Mouse (Mus musculus) mesoderm, embryonic 11.5 days (tissue): ENCODE data around the gene Arl4a.

Experiments used
- DNase-seq: peaks from one replicate; pipeline ENCODE4 v3.0.0-alpha.2; 2012; ENCODE audit warnings: low read depth, low spot score

Gene Arl4a

DNA sequence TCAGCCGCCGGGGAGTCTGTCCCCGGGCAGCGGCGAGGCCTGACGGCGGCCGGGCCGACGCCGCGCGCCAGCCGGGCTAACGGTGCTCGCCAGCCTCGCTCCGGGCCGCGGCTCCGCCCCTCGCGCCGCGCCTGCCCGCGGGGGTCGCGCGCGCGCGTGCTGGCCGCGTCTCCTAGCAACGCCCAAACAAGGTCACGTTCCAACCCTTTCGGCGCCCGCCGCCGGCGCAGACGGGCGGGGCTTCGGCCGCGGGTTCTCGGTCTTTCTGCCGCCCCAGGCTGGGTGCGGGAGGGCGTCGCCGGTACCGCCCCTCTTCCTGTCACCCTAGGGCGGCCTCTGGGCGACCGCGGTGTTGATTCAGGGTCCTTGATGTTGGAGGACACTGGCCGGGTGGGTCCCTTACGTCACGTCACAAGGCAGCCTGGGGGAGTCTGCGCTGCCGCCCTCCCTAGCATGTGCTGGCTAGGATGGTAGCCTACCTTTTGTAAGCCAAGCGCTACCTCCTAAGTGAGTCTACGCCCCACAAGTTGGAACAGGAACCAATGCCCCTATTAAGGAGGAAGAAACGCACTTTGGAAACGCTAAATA lies at the start of gene Arl4a:
Arl4a (minus strand) TSS at position 150 of the 588 bp plus-strand sequence.
- DNase-seq: peak; percentile 91

DNA sequence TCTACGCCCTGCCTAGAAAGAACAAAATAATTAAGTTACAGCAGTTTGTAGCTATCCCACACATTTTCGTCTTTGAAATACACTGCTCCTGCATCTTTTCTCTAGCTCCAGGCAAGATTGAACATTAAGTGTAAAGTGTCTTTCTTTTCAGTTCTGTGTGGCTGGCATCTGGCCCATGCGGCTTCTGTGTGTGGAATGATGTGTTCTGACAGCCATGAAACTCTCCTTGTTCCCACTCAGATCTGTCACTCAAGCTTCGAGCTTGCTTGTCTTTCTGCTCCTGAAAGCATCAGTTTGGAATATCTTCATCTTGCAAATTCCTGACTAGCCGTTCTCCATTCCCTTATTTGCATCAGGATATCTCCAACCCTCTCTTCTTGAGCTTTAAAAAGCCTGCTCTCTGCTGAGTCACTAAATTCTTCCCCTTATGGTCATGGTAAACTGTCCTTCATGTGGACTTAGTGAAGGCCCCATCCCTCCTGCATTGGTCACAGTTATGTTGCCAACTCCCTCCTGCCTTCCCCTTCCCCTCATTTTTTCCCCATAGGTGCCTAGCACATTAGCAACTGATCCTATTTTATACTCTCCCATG lies 48.0 kb upstream of the Arl4a start:
- DNase-seq: no peak

DNA sequence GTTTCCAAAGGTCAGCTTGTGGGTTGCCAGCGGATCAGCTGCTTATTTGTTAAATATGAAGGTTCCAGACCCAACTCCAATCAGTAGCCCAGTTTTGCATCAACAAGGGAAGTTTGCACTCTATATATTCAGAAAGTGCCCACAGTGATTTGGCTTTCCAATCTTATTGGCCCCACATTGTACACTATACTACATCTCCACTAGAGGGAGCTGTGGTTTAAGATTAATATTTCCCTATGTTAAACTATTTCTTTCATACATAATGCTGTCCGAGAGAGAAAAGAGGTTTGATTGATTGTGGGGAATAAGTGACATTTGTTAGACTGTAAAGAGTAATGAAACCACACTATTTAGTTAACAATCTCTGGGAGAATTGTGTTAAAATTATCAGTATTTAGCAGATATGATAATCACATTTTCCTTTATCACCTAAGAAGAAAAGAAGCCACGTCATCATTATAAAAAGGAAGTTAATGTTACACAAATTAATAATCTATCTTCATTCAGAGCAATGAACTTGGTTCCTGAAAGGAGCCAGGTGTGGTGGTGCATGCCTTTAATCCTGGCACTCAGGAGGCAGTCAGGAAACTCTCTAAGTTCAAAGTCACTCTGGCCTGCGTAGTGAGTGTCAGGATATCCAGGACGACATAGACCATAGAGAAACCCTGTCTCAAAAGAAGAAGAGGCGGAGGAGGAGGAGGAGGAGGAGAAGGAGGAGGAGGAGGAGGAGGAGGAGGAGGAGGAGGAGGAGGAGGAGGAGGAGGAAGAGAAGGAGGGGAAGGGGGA lies 44.8 kb upstream of the Arl4a start:
- DNase-seq: peak; percentile 35

DNA sequence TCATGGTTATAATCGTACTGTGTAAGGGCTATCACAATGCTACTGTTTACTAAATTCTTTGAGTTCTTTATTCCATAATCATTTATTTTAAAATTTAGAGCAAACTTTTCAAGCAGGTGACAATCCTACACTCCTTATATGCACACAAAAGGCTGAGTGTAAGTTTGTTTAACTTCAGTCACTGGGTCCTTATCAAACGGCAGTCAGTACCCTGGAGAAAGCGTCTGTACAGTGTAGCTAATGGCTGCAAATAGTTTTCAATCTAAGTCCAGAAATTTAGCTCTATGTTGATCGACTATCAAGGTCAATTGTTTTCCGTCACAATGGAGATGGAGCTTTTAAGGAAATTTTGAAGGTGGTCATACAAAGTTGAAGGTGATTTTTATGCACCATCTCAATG lies 44.2 kb upstream of the Arl4a start:
- no peak for DNase-seq

DNA sequence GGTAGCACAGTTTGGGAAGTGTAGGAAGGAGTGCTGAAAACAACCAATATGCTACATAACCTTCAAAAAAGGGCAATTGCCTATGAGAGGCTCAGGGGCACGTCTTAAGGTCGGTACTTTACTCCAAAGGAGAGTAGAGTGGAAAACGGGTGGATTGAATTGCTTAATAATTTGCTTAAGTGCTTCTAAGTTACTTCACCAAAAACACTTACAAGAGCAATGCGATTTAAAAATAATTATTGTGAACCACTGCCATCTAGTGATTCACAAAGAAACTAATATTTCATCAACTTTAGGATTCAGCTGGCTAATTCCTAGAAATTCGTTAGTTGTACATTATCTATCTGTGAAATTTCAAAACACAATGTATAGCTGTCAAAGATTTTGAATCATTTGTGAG lies 35.8 kb upstream of the Arl4a start:
- no peak for DNase-seq

DNA sequence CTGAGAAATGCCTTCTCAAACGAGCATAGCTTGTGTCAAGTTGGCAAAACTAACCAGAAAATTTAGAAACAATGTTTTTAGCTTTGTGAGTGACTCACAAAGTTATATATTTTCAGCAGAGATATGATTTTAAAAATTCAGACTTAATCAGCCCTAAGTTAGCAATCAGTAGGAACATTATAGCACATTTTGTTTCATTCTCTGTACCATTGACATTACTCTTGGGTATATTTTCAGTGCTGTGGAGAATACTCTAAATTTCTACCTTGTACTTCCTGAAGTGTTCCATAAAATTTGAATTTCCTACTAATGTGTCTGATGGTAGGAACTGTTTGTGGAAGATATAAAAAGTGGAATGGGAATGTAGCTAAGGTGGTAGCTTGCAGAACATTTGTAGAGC lies 9.2 kb upstream of the Arl4a start:
- no peak for DNase-seq

DNA sequence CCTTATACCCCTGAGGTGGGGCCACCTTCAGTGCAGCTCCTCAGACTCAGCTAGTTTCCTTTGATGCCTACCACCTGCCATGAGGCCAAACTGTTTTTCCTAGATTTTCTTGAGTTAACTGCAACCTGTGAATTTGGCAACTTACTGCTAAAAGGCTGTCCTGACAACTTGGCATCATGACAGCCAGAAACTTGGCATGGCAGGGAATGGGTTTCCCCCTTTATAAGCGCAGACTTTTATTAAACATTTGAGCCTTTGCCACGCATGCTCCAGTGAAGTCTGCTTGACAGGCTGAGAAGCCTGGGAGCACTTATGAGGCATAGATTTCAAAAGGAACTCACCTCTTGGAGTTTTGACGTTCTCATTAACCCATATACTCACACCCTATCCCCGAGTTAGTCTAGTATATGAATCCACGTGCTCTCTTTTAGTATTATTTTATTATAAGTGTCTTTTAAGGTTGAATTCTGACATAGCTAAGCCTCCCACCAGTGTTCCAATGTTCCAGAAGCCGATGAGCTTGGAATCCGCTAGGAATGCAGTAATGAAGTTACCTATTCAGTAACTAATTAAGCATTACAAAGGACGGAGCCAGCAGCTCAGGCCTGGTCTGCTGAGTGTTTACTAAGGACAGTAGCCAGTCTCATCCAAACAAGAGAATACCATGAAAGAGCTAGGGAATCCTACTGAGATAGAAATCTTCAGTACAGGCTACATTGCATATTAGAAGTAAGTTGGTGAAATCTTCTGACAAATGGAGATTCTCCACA lies 6.2 kb upstream of the Arl4a start:
- DNase-seq: no peak

DNA sequence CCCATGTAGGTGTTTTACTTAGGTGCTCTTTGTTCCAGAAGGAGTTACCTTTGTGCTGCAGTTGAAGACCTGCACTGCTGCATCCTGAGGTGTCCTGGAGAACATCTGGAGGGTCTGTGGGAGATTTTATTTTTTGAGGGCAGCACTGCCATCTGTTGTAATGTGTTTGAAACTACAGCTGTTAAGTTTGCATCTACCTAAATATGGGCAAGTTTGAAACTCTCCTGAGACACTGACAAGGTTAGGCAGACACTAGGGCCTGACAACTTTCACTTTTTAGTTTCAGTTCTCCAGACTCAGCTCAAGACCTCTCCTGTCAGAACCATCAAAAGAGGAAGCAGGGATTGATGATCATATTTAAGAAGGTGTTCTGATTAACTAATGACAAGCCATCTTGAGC lies 2.2 kb upstream of the Arl4a start:
- DNase-seq: peak; percentile 64

DNA sequence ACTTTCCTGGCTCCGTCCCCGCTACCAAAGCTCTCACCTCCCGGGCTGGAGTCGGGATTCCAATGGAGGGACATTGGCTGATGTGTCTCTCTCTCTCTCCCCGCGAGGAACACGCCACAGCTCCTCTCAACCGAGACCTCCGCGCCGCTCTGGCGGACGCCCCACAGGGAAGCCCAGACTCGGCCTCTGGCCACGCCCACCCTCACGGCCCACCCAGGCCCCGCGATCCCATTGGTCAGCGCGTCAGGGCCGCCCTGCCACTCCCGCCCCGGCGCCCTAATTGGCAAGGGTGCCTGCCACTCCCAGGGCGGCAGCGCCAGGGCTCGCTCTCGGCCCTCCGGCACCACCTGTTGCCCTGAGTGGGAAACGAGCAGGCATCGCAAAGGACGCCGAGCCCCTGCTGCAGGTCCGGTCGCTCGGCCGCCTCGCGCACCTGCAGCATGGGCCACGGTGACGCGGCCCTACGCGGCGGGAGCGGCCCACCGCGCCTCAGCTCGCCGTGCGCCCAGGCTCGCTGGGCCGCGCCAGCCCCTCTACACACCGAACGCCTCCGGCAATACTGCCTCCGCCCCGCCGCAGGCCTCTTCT lies 505 bp downstream of the Arl4a start:
- peak; percentile 98 for DNase-seq

DNA sequence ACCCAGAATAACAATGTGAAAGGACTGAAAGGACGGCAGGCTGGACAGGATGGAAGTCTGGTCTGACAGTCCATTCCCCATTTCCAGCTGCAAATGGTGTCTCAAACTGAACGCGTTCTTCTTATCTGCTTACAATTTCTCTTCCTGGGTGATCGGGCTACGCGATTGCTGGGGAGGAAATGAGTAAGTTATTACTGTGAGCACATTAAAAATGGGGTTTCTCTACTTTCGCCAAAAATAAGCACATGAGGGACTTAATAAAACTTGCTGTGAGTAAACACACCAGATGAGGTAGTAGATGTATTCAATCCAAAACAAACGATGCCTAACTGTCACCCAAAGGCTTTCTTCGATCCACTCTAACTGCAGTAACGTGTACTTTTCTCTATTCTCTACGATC lies 1.2 kb downstream of the Arl4a start:
- no peak for DNase-seq

DNA sequence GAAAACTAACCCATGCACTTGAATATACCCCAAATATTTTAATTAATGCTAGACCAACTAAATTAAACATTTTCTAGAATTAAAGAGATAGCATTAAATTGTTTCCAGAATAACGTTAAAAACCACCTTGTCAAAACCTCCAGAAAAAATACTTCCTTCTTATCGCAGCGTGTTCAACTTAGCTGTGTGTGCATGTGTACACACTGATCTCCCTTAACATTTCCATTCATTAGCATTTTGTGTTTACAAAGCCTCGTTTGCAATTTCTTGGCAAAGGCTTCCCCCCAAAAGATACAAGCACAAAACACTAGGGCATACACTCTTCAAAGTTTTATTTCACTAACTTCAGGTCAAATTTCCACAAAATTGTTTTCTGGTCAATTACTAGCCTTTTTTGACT lies 2.3 kb downstream of the Arl4a start:
- DNase-seq: no peak

DNA sequence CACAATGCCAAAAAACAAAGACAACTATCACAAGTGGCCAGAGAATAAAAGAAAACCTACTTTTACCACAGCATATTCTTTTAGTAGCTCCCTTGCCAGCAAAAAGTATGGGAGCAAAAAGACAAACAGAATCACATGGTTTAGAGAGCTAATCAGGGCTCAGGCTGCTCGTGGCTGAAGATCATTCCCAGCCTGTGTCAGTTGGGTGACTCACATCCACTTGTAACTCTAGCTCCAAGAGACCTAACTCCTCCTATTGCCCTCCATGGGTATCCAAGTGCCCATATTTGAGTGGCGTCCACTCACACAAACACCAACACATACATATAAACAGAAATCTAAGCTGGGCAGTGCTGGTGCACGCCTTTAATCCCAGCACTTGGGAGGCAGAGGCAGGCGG lies 8.6 kb downstream of the Arl4a start:
- DNase-seq: no peak

DNA sequence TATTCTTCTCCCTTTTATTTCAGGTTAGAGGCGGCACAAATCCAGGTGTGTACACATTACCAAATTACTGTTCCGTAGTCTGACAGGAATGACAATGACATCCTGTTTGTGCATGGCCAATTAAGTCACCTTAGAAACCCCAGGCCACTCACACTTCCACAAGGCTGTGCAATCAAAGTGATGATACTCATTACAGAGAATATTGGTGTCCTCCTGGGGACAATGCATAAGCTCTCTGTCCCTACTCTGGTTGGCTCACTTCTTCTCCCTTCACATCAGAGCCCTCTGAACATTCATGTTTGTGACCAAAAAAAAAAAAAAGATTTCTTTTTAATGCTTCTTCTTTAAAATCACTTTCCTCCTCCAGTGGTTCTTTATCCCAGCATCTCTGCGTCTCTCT lies 10.0 kb downstream of the Arl4a start:
- DNase-seq: no peak

DNA sequence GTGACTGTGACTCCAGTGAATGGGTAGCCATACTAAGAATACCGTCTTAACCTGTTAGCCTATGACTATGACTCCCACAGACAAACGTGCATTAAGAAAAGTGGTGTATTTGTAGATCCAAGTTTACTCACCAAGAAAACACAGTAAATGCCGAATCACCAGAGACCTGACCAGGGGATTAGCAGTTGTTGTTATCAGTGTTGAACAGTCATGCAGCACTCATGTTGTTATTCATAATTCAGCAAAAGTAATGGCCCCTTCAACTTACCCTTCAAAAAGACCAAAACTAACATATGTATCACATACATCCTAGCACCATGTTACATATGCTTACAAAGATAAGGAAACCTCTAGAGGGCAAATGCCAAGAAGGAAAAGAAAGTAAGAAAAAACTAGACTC lies 10.4 kb downstream of the Arl4a start:
- no peak for DNase-seq

DNA sequence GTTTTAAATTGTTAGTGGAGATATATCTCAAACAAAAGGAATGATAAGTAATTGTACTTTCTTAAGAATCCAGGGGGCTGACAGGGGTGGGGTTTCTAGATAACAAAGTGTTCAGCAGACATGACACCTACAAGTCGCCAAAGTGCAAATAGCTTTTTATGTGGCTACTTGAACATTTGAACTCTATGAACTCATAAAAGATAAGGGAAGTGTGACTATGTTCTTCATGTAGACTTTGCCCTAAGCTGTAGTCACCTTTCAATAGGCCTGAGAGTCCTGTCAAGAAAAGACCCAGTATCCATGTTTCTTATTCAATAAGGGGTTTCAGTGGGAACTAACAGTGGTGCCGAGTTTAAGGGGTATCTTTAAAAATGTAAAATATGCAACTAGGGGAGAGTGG lies 13.9 kb downstream of the Arl4a start:
- no peak for DNase-seq

DNA sequence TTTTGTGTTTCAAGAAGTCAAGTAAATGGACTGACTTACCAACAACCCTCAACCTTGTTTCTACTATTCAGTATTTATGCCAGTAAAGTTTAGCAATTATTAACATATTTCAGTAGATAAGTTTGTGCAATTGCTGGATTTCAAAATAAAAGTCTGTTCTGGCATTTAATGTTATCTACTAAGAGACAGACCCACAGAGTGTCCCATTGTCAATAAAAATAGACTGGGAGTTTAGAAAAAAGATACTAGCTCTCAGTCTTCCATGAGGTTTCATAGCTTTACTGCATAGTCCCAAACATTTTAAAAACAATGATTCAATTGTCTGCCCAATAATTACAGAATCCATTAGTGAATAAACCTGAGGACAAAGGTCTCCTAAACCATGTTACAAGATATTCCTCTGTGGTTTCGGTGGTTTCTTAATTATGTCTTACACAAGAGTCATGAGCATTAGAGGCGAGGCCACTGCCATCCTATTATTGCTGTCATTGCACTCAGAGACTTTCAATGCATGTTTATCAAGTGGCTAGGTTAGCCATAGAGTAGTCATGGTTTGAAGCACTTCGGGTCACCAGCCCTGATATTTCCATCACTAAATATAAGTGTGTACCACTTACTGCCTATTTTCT lies 14.7 kb downstream of the Arl4a start:
- no peak for DNase-seq

DNA sequence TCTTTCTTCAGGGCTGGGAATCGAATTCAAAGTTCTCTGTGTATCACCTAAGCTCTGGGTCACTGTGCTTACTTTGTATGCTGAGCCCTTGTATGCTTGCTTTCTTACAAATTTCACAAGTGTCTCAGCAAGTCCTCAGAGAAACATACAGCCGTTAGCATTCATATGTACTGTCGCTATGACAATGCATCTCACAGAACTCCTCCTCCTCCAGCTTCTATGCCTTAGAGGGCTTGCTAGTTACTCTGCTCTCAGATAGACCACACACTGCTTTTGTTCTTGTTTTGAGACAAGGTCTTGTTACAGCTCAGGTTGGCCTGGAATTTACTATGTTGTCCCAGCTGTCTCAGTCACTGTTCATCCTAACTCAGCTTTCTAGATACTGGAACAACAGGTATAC lies 15.5 kb downstream of the Arl4a start:
- DNase-seq: no peak

DNA sequence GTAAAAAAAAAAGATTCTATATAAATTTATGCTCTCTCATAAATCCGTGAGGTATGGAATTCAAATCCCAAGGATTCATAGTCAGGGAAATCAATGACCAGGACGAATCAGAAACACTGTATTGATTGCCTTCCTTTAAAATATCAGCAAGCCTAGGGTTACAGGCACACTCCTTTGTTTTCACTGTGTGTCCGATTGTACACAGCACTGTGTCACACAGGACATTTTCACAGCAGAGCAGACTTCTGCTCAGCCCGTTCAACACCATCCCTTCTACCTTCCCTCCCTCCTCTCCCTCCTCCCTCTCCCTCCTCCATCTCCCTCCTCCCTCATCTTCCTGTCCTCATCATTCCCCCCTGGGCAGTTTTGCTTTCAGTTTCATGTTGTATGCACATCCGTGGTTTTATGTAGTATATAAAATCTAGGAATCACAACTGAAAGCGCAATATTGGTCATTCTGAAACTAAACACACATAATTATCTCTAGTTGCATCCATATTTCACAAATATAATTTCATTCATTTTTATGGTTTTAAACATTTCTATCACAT lies 19.8 kb downstream of the Arl4a start:
- no peak for DNase-seq

DNA sequence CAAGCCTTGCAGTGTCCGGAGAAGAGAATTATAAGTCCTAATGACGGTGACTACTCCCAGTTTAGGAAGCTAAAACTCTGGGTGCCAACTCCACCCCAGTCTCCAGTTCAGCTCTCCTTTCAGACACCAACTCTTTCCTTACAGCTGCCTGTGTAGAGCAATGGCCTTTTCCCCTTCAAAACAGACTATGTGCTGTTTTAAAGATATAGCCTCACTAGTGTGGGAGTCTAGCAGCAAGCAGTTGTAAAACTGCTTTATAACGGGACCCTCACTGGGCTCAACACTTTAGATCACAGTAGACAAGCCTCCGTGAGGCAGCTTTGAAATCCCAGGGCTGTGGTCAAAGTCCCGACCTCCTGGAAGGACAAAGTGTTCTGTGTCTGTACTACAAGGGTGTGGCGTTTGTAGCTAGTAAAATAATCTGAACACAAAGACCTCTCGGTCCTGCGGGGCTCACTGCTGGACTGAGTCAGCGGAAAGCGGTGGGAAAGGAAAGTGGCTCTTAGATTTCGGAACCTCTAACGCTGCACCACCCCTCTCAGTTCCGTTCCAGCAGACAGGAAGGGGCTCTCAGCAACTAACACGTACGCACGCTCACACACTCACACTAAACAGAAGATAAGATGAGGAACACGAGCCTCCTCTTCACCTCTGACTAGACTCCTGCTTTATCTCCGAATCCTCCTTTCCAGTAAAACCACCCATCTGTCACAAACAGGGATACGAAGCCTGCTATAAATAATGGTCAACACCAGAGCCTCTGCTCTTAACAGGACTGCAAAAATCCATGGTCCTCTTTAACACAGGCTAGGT lies 21.0 kb downstream of the Arl4a start:
- peak; percentile 50 for DNase-seq

DNA sequence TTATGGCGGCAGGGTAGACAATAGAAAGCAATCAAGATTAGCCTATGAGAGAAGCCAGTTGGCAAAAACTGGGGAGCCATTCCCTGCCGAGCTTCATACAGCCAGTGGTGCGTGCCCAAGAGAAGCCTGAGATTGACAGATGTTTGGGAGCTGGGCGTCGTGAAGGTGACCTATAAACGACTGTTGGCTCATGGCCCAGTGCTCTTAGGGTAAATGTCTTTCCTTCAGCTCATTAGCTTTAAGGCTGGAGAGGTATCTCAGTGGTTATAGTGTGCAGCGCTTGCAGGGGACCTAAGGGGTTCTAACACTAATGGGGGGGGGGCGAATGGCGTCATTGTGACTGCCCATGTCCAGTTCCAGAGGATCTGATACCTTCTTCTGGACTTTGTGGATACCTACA lies 21.8 kb downstream of the Arl4a start:
- no peak for DNase-seq
